Mouse (Mus musculus): Measurements from ENCODE around the gene Zfp292. TPM values are rescaled to one million over a fixed set of nuclear protein-coding genes. Genes with fewer than 3 reads are reported as not detected.

The Zfp292 gene
- polyA plus RNA-seq, 1 experiment from 2014 or later: 15.4 TPM

GRCm38 (mm10) chr4:34881851-34882250 is 909 bp downstream of the Zfp292 start:
- 8% methylated on average over 4 of the region's 4 CpGs for WGBS
- no peak for ATAC-seq (ENCODE audit: insufficient read depth, low FRiP score, low read depth)
- no peaks in the 10 kb centered on the region for H3K9me3 ChIP-seq

GRCm38 (mm10) chr4:34880921-34881650 is 1.7 kb downstream of the Zfp292 start:
- H3K4me2 ChIP-seq: peak overlapping the region; percentile 80
- no peak overlapping the region for H3K9ac ChIP-seq

More at GRCm38 (mm10) chr4:34881851-34882250, 909 bp downstream of the Zfp292 start:
- H3K36me3 ChIP-seq: peaks cover 3% of the 10 kb centered on the region; the same call in 1 of the 2 replicates
- peak overlapping the region; percentile 98; the same call in 1 of the 2 replicates for H3K9ac ChIP-seq
- H3K27me3 ChIP-seq (replicated peaks): no peaks in the 10 kb centered on the region
- peaks cover 11% of the 10 kb centered on the region for H3K4me1 ChIP-seq
- H3K4me2 ChIP-seq: peak overlapping the region; percentile 80
- peak overlapping the region; percentile 96 for H3K4me3 ChIP-seq (replicated peaks)
- H3K27ac ChIP-seq: peak overlapping the region; percentile 98

GRCm38 (mm10) chr4:34874234-34874633 is 8.5 kb downstream of the Zfp292 start:
- ATAC-seq (ENCODE audit: insufficient read depth, low FRiP score, low read depth): no peak
- Histone ChIP-seq H3K27ac (no peak overlapping the region), H3K27me3 (replicated peaks) (no peaks in the 10 kb centered on the region), H3K9ac (no peak overlapping the region), H3K4me2 (no peak overlapping the region), H3K9me3 (no peaks in the 10 kb centered on the region), H3K36me3 (peaks cover 3% of the 10 kb centered on the region; the same call in 1 of the 2 replicates), H3K4me1 (peaks cover 3% of the 10 kb centered on the region; the same call in 1 of the 2 replicates), H3K4me3 (replicated peaks) (no peak overlapping the region)
- 65% methylated on average over 1 of the region's 1 CpGs for WGBS

More at GRCm38 (mm10) chr4:34880921-34881650, 1.7 kb downstream of the Zfp292 start:
- Histone ChIP-seq H3K4me1 (peaks cover 10% of the 10 kb centered on the region), H3K27ac (no peak overlapping the region), H3K27me3 (replicated peaks) (no peaks in the 10 kb centered on the region), H3K4me3 (replicated peaks) (peak overlapping the region; percentile 96; the same call in 1 of the 2 replicates), H3K36me3 (peaks cover 3% of the 10 kb centered on the region; the same call in 1 of the 2 replicates), H3K9me3 (no peaks in the 10 kb centered on the region)
- no peak for ATAC-seq (ENCODE audit: insufficient read depth, low FRiP score, low read depth)
- WGBS: 81% methylated on average over 10 of the region's 10 CpGs

GRCm38 (mm10) chr4:34872896-34873495 is 9.8 kb downstream of the Zfp292 start:
- H3K4me3 ChIP-seq (replicated peaks): no peak overlapping the region
- no peaks in the 10 kb centered on the region for H3K27me3 ChIP-seq (replicated peaks)
- H3K36me3 ChIP-seq: peaks cover 3% of the 10 kb centered on the region; the same call in 1 of the 2 replicates
- H3K27ac ChIP-seq: 0 out of 2 replicates have a peak overlapping the region, but pooled peaks have one; percentile 11
- ATAC-seq (ENCODE audit: insufficient read depth, low FRiP score, low read depth): peak; percentile 71
- peaks cover 3% of the 10 kb centered on the region; the same call in 1 of the 2 replicates for H3K4me1 ChIP-seq
- 82% methylated on average over 4 of the region's 4 CpGs for whole genome bisulfite sequencing
- no peak overlapping the region for H3K4me2 ChIP-seq
- H3K9ac ChIP-seq: no peak overlapping the region
- no peaks in the 10 kb centered on the region for H3K9me3 ChIP-seq

GRCm38 (mm10) chr4:34869813-34870212 is 12.9 kb downstream of the Zfp292 start:
- H3K4me3 ChIP-seq (replicated peaks): no peak overlapping the region
- no peak for ATAC-seq (ENCODE audit: insufficient read depth, low FRiP score, low read depth)
- H3K27ac ChIP-seq: no peak overlapping the region
- H3K27me3 ChIP-seq (replicated peaks): no peaks in the 10 kb centered on the region
- 78% methylated on average over 3 of the region's 3 CpGs for WGBS
- no peaks in the 10 kb centered on the region for H3K36me3 ChIP-seq
- no peak overlapping the region for H3K4me2 ChIP-seq
- no peaks in the 10 kb centered on the region for H3K9me3 ChIP-seq
- no peak overlapping the region for H3K9ac ChIP-seq
- peaks cover 3% of the 10 kb centered on the region; the same call in 1 of the 2 replicates for H3K4me1 ChIP-seq

GRCm38 (mm10) chr4:34861438-34861837 is 21.3 kb downstream of the Zfp292 start:
- H3K4me1 ChIP-seq: no peaks in the 10 kb centered on the region
- H3K4me3 ChIP-seq (replicated peaks): no peak overlapping the region
- H3K9ac ChIP-seq: no peak overlapping the region
- H3K9me3 ChIP-seq: no peaks in the 10 kb centered on the region
- no peaks in the 10 kb centered on the region for H3K36me3 ChIP-seq
- no peak overlapping the region for H3K27ac ChIP-seq
- no peak overlapping the region for H3K4me2 ChIP-seq
- WGBS: 82% methylated on average over 3 of the region's 3 CpGs
- ATAC-seq (ENCODE audit: insufficient read depth, low FRiP score, low read depth): no peak
- H3K27me3 ChIP-seq (replicated peaks): no peaks in the 10 kb centered on the region

GRCm38 (mm10) chr4:34859416-34859815 is 23.3 kb downstream of the Zfp292 start:
- 0 out of 2 replicates have a peak, but pooled peaks cover under 1% of the 10 kb centered on the region for H3K36me3 ChIP-seq
- no peaks in the 10 kb centered on the region for H3K9me3 ChIP-seq
- no peaks in the 10 kb centered on the region for H3K4me1 ChIP-seq
- WGBS: 90% methylated on average over 3 of the region's 3 CpGs
- no peak overlapping the region for H3K4me3 ChIP-seq (replicated peaks)
- no peak overlapping the region for H3K27ac ChIP-seq
- ATAC-seq (ENCODE audit: insufficient read depth, low FRiP score, low read depth): no peak
- H3K4me2 ChIP-seq: no peak overlapping the region
- H3K27me3 ChIP-seq (replicated peaks): no peaks in the 10 kb centered on the region
- no peak overlapping the region for H3K9ac ChIP-seq

- WGBS: 91% methylated on average over 3 of the region's 3 CpGs
- no peak overlapping the region for H3K4me2 ChIP-seq
- no peak overlapping the region for H3K9ac ChIP-seq
- H3K9me3 ChIP-seq: no peaks in the 10 kb centered on the region
- no peaks in the 10 kb centered on the region for H3K27me3 ChIP-seq (replicated peaks)
- no peak overlapping the region for H3K27ac ChIP-seq
- 0 out of 2 replicates have a peak, but pooled peaks cover 5% of the 10 kb centered on the region for H3K36me3 ChIP-seq
- ATAC-seq (ENCODE audit: insufficient read depth, low FRiP score, low read depth): no peak
- no peaks in the 10 kb centered on the region for H3K4me1 ChIP-seq
- no peak overlapping the region for H3K4me3 ChIP-seq (replicated peaks)
Observed at GRCm38 (mm10) chr4:34858903-34859302, 23.9 kb downstream of the Zfp292 start.

- no peaks in the 10 kb centered on the region for H3K9me3 ChIP-seq
- no peaks in the 10 kb centered on the region for H3K4me1 ChIP-seq
- 0 out of 2 replicates have a peak, but pooled peaks cover 11% of the 10 kb centered on the region for H3K36me3 ChIP-seq
- H3K27me3 ChIP-seq (replicated peaks): no peaks in the 10 kb centered on the region
- no peak overlapping the region for H3K27ac ChIP-seq
- H3K9ac ChIP-seq: no peak overlapping the region
- no peak overlapping the region for H3K4me2 ChIP-seq
- 32% methylated on average over 1 of the region's 1 CpGs for WGBS
- H3K4me3 ChIP-seq (replicated peaks): no peak overlapping the region
- no peak for ATAC-seq (ENCODE audit: insufficient read depth, low FRiP score, low read depth)
Observed at GRCm38 (mm10) chr4:34855966-34856365, 26.8 kb downstream of the Zfp292 start.

GRCm38 (mm10) chr4:34852051-34852450 is 30.7 kb downstream of the Zfp292 start:
- Histone ChIP-seq H3K27ac (no peak overlapping the region), H3K36me3 (0 out of 2 replicates have a peak, but pooled peaks cover 11% of the 10 kb centered on the region), H3K27me3 (replicated peaks) (no peaks in the 10 kb centered on the region), H3K4me3 (replicated peaks) (no peak overlapping the region), H3K9ac (no peak overlapping the region), H3K4me2 (no peak overlapping the region), H3K9me3 (no peaks in the 10 kb centered on the region), H3K4me1 (no peaks in the 10 kb centered on the region)
- WGBS: 88% methylated on average over 7 of the region's 7 CpGs
- no peak for ATAC-seq (ENCODE audit: insufficient read depth, low FRiP score, low read depth)

- no peak overlapping the region for H3K4me3 ChIP-seq (replicated peaks)
- no peak overlapping the region for H3K4me2 ChIP-seq
- no peaks in the 10 kb centered on the region for H3K9me3 ChIP-seq
- 92% methylated on average over 2 of the region's 2 CpGs for WGBS
- H3K9ac ChIP-seq: no peak overlapping the region
- 0 out of 2 replicates have a peak, but pooled peaks cover 11% of the 10 kb centered on the region for H3K36me3 ChIP-seq
- no peaks in the 10 kb centered on the region for H3K4me1 ChIP-seq
- H3K27ac ChIP-seq: no peak overlapping the region
- ATAC-seq (ENCODE audit: insufficient read depth, low FRiP score, low read depth): no peak
- H3K27me3 ChIP-seq (replicated peaks): no peaks in the 10 kb centered on the region
Observed at GRCm38 (mm10) chr4:34850156-34850555, 32.6 kb downstream of the Zfp292 start.

Data from stomach, embryonic 15.5 days (tissue).